Mouse (Mus musculus): Measurements from ENCODE around the gene 1700113H08Rik.

Gene 1700113H08Rik

DNA sequence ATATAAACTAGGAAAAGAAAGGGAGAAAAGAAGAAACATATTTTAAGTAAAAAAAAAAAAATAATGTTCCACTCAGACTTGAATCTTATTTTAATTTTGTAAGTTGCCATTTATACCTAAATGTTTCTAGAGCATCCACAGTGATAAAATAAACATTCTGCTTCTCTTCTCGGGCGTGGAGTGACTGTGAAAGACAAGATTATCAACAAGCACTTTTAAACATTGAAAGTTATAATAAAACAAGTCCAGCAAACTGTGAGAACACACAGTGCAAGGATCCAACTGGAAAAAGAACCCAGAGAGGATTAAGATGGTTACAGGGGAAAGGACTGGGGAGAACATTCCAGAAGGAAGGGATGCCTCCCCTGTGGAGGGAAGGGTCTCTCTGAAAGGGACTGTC is 155.0 kb downstream of the 1700113H08Rik start:
- no peak for DNase-seq

DNA sequence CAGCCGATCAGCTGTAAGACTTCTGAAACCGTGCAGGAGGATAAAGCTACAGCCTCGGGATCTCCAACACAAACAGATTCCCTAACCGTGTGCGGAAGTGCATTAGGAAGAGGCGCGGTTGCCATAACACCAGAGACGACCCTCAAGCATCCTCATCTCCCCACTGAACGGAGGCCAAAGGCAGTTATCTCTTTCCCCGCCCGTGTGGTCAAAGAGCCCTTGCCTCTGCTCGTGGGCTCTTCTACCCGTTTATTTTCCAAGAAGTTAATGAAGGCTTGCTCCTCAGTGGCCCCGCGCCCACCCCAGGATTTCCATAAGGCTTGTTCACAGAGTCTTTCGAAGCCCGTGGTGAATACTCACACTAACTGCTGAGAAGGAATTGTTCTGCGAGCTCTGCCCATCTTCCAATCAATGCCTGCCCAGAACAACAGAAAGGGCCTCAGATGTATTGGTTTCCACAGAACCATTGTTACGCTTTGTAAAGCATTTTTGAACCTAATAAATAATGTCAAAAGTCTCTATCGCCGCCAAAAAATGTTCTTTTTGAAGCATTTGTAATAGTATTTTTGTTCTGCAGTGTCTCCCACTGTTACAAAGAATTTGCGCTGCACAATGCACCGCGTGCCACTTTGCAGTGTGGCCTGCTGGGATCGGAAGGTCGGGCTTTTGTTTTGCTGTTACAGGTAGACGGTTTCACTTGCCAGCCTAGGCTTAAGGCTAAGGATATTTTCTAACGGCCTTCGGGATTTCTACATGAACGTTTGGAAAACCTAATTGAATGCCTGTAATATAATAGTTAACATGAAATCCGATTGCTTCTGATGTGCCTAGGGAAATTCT is 172.4 kb downstream of the 1700113H08Rik start:
- DNase-seq: no peak

DNA sequence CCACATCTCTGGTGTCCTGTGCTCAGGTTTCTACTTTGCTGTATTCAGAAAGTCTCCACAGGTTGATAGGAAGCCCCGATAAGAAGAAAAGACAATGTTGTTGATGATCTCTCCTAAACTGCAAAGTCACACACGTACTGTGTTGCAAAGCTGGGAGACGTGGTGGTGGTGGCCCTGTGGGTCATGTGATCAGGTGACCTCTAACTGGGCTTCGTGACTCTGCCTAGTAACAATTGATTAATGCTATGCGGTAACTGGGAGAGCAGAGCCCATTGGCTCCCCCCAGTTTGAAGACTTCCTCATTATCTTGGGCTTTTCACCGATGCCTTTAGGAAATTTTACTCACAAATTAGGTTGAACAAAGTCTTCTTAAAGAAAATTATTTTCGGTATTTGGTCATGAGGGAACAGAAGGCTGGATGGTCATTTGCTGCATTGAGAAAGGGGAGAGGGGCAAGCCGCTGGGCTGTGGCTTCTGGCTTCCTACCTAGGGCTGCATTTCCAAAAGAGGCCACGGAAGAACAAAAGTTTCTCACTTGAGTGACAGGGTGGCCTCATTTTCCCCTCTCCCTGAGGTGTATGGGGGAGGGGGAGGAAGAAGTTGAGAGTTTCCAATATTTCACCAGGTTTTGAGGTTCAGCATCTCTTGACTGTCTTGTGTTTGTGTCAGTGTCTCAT is 181.6 kb downstream of the 1700113H08Rik start:
- no peak for DNase-seq

DNA sequence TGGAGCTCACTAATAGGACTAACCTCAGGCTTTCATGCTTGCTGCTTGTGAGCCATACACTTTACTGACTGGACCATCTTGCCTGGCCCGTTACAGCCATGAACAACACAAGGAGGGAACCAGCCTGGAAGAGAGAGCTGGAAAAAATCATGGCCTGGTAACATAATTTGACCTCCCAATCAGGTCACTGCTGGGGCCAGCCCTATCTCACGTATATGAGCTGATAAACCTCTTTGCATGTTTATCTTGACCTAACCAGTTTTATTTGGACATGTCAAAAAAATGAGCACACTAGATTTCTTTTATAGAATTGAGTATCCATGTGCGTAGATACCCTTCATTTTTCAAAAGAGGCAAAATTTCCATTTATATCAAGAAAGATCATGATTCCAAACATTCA is 213.9 kb downstream of the 1700113H08Rik start:
- DNase-seq: no peak

DNA sequence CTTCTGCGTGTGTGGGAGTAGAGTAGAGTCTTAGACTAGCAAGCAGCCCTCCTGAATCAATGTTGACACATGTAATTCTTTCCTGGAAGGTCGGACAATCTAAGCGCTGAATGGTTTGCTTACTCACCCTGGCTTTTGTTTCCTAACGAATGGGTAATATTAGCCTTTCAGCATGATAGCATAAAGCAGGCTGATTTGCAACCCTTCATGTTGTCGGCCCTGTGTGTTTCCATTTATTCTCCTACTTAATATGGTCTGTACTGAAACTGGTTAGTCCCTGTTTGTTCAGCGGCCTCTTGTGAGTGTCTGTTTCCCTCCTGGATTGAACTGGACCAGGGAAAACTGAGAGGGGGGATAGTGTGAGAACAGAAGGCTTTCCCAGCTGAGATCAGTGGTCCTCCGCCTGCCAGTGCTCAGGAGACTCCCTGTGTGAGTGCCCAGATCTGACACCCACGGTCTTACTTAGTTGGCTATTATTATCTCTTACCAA is 214.3 kb downstream of the 1700113H08Rik start:
- no peak for DNase-seq

DNA sequence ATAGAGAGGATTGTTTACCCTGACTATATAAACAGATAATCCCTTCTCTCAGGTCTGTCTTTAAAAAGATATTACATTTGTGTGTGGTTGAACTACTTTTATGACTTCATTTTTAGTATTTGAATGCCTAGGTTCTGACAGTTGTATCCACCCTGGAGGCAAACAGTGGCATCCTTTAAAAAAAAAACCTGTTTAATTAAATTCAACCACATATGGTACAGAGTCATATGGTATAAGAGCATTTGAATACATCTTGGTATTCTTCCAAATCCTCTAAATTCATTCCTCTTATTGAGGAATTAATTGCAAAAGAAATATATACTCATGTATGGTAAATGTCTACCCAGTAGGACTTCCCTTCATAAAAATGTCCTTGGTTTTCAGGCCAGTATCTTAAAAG is 217.2 kb downstream of the 1700113H08Rik start:
- DNase-seq: no peak
